Mouse (Mus musculus) myocyte (in vitro differentiated cells): ENCODE data around the gene Rai1.

Source experiments
- CEBPB ChIP-seq: IDR thresholded peaks from 2 replicates; pipeline ENCODE4 v1.6.1; 2011; ENCODE audit warnings: mild to moderate bottlenecking, moderate library complexity; ENCODE audit not compliant: poor library complexity, insufficient read depth, severe bottlenecking
- E2F4 ChIP-seq: IDR thresholded peaks from one replicate; pipeline ENCODE4 v1.6.1; 2011; ENCODE audit warnings: mild to moderate bottlenecking, control low read depth, moderate library complexity; ENCODE audit not compliant: insufficient read depth
- MAX ChIP-seq: IDR thresholded peaks from one replicate; pipeline ENCODE4 v1.6.1; 2011; ENCODE audit warnings: low read depth, mild to moderate bottlenecking, control low read depth
- MYOG ChIP-seq, 3 experiments: IDR thresholded peaks; one replicate each; pipeline ENCODE4 v1.6.1; 2011; ENCODE audit warnings: control low read depth in 2 of 3, low read depth in 2 of 3, mild to moderate bottlenecking in 2 of 3; ENCODE audit not compliant: insufficient read length in 2 of 3, control insufficient read depth in 1 of 3, insufficient read depth in 1 of 3
- POLR2A ChIP-seq: IDR thresholded peaks from one replicate; pipeline ENCODE4 v1.6.1; 2011; ENCODE audit warnings: low read depth, mild to moderate bottlenecking, control low read depth, moderate library complexity; ENCODE audit not compliant: insufficient read length
- POLR2AphosphoS2 ChIP-seq: IDR thresholded peaks from one replicate; pipeline ENCODE4 v1.6.1; 2011; ENCODE audit warnings: low read depth, control low read depth; ENCODE audit not compliant: insufficient read length
- TCF12 ChIP-seq: IDR thresholded peaks from one replicate; pipeline ENCODE4 v1.6.1; 2011; ENCODE audit warnings: mild to moderate bottlenecking, control low read depth; ENCODE audit not compliant: poor library complexity, insufficient read depth, severe bottlenecking
- TCF3 ChIP-seq: IDR thresholded peaks from one replicate; pipeline ENCODE4 v1.6.1; 2011; ENCODE audit warnings: low read depth, control low read depth; ENCODE audit not compliant: insufficient read length
- USF1 ChIP-seq: IDR thresholded peaks from one replicate; pipeline ENCODE4 v1.6.1; 2011; ENCODE audit warnings: low read depth, mild to moderate bottlenecking, control low read depth, moderate library complexity

DNA sequence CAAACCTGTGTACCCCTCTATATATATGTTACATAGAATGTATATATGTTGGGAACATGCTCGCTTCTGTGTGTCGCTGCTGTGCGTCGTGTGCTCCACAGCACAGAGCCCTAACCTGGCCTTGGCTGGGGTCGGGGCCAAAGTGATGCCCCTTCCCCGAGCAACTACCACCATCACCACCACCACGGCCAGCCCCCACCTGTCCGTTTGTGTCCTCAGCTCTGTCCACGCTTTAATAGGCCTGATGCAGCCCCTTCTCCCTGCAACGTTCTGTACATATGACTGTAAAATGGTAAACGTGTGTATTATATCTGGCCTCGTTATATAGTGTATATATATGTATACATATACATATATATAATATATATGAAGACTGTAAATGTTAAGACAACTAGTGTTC is 93.8 kb downstream of the Rai1 start:
- TF ChIP-seq POLR2A (peak; percentile 3), E2F4 (no peak), POLR2AphosphoS2 (peak; percentile 74), MAX (no peak), CEBPB (no peak), TCF3 (no peak), TCF12 (no peak), USF1 (no peak), MYOG (IDR thresholded peaks at IDR 0.05; ENCODE audit: control insufficient read depth in 1 of 3, insufficient read depth in 1 of 3, insufficient read length in 2 of 3, low read depth in 2 of 3) (no peak)
